Mouse (Mus musculus): ENCODE data around the gene Acta2.
"Not testable (repeated sequence)": the region's sequence is repeated elsewhere in the genome, so short reads cannot be mapped to it uniquely, and the experiment has no call there.

Gene Acta2

DNA sequence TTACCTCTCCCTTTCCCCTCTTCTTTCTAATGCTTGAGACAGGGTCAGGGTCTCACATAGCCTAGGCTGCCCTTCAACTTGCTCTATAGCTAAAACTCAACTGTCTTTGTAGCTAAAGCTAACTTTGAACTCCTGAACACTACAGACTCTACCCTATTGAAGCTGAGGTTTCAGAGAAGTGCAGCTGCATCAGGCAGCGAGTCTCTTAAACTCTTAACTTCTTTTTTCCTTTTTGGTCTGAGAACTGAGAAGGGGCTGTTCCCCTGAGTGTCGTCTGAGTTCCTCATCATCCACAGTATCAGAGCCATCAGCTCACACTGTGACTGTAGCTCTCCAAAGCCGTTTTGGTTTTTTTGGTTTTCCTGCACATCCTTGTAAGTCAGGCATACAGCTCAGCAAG lies 37.6 kb downstream of the Acta2 start:
- DNase-seq: peak; percentile 52

DNA sequence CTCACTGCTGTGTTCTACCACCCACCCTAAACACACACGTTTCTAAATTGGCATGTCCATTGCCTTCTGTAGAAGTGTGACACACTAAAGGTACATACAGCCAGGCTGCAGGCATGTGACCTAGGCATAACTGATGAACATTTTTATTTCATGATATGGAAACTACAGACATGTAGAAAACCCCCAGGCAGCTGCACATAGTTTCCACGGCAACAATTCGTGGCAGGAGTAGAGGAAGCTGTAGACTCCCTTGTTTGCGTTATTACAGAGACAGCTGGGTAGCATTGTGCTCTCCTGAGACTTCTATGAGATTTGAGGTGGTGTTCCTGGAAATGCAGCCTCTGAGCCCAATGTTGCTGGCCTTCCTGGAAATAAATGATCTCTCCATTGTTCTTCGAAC lies 38.4 kb downstream of the Acta2 start:
- DNase-seq: peak; percentile 75

DNA sequence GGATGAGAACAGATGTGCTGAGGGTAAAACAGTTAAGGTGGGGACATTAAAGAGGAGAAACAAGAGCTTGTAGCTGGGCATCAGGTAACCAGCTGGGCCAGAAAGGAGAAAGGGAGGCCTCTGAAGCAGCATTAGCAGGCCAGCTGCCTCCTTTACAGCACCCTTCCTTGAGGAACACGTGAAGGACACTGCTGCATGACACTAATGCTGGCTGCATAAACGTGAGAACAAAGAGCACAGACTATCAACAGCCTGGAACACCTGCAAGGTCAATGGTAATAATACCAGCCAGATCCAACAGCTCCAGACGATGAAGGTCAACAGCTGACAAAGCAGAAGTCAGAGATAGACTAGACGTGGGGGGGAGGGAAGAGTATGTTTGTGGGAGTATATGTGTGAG lies 41.3 kb downstream of the Acta2 start:
- DNase-seq: no peak

DNA sequence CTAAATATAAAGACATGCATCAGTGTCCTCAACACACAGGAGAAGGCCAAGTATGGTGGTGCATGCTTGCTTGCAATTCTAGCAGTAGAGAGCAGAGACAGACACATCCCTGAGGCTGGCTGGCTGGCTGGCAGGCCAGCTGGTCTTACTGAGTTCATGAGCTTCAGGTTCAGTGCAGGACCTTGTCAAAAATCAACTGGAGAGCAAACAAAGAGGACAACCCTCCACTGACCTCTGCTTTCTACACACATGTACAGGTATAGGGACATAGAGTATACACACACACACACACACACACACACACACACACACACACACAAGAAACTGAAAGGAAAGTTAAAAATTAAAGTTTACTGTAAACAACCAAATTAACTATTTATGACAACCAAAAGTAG lies 42.1 kb downstream of the Acta2 start:
- no peak for DNase-seq

DNA sequence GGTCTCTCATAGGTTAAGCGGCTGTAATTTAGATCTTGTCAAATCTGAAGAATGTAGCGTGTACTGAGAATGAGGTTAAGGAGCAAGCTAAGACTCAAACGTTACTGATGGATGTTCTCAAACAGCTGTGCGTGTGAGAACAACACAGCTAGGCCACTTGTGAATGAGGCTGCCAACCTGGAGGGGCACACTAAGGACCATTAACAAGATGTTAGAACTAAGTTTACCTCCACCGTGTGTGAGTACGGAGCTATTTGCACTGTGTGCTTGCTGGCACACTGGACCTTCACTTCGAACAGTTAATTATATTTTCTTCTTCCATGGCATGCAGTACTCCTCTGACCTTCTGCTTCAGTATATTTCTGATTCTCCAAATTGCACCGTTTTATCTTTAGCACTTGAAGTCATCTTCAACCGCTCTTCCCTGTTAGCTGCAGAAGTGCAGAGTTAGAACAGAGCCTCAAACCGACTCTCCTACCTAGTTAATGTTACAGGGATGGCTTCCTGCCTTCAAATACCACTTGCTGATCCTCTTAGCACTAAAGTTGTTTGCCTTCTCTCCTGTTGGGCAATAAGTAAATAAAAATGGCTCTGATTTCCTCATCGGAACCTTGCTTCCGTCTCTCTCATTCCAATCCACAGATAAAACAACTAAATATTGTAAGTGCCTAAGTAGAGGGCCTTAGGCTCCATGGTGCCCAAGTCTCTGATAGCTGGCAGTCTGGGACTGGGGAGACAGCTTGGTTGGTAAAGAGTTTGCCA lies 42.7 kb downstream of the Acta2 start:
- no peak for DNase-seq

DNA sequence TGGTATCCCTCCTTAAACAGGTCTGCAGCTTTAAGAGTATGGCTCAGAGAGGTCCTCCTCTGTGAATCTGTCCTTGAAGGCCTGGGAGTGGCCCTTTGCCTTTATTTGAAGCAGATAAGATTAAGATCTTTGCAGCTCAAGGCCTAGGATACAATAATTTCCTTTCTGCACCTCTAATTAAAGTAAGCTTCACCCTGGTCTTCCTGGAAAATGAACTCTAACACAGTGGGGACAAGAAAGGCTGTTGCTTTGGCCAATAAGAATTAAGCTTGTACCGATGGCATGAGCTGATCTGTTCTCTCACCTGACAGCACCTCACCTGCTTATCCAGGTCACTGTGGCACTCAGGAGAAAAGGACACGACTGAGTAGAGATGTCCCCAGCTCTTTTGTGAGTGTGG lies 44.5 kb downstream of the Acta2 start:
- no peak for DNase-seq

DNA sequence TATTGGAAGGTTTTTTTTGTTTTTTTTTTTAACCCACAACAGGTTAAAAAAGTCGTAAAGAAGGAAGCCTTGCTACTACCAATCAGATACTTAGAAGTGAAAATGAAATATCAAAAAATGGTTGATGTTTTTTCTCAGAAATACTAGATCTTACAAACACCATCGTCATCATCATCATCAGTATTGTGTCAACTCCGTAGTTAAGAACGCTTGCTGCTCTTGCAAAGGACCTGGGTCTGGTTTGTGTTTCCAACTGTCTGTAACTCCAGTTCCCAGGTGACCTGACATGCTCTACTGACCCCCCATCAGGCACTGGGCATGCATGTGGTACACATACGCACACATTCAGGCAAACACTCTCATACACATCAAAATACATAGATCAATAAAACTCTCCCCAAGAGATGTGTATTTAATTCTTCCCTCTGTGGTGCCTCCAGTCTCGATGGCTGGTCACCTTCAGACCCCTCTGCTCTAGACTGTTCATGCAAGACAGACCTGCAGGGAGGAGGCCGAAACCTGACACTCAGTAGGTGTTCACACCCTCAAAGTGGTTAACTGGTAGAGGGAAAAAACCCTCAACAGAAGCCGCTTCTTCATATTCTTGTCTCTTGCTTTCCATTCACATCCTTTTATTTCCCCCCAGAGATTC lies 45.3 kb downstream of the Acta2 start:
- DNase-seq: no peak

DNA sequence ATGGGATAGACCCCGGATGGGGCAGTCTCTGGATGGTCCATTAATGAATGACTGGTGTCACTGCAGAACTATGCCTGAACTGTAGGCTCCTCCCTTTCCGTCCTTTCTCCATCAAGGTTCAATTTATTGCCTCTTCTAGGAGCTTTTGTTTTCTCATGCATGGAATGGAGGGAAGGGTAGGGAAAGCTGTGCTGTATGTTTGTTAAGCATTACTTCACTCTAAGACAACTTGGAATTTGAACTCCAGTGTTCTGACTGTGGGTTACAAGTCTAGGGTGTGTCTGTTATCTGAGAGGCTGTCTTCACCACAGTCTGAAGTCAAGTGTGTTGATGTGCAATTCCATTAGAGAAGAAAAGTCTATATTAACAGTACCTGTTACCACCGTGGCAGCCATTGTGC lies 46.4 kb downstream of the Acta2 start:
- no peak for DNase-seq

DNA sequence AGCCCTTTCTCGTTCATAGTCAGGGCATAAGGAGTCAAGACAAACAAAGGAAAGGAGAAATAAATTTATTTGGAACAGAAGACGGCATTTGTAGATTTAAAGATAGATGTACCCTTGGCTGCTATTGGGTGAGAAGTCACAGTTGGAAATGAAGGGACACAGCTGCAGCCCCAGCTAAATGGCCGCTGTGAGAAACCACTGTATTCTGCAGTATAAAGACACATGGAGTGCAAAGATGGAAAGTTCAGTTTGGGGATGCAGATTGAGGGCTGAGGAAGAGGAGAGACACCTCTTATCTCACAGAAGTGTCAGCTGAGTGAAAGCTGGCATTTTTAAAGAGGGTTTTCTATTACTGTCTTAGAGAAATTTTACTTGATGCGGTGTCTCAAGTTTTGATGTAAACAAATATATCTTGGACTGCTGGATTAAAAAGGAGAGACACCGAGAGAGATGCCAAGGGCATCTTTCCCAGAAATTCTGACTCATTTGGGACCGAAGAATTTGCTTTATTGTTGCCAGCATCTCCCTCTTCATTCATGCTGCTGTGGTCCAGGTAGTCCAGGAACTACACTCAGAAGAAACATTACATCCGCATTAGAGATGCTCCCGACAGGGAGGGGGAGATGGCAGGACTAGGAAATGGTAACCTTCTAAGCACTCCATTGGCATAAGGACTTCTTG lies 48.5 kb downstream of the Acta2 start:
- DNase-seq: no peak

DNA sequence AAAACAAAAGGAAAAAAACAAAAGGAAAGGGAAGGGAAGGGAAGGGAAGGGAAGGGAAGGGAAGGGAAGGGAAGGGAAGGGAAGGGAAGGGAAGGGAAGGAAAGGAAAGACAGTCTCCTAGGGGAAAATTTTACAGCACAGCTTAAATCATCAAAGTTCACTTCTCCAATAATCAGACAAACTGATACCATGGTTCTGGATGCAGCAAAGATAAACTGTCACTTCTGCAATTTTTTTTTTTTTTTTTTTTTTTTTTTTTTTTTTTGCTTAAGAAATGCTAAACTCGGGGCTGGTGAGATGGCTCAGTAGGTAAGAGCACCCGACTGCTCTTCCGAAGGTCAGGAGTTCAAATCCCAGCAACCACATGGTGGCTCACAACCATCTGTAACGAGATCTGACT lies 49.3 kb downstream of the Acta2 start:
- DNase-seq: not testable (repeated sequence)

DNA sequence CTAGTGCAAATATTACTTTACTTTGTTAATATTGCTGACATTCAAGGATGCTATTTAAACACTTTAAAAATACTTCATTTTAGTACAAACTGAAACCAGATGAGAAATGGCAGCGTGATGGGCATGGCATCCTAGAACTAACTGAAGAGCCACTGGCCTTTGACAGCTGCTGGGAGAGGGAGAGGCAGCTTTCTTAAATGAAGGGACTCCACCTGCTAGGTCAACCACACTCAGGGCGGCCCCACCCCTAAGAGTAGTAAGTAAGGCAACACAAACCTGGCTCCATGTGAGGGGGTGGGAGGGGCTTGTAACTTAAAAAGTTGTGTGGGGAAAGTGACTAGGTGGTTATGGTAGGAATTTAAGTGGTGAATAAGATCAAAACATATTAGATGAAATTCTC lies 52.7 kb downstream of the Acta2 start:
- peak; percentile 49 for DNase-seq

DNA sequence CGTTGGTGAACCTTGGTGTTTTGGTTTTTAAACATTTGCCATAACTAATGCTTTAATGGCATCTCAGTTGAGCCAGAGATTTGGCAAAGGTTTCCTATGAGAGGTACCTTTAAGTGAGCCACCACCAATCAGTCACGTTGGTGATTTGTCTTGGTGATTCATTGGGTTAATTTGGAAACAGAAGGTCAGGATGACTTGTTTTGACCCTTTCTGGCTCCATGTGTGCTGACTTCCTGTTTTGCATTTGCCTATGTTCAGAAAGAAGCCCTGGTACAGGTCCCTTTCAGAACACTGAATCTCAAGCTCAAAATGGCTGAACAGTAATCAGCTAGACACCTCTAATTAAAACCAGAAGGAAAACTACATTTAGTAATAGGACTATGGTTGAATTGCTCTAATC lies 55.9 kb downstream of the Acta2 start:
- no peak for DNase-seq

DNA sequence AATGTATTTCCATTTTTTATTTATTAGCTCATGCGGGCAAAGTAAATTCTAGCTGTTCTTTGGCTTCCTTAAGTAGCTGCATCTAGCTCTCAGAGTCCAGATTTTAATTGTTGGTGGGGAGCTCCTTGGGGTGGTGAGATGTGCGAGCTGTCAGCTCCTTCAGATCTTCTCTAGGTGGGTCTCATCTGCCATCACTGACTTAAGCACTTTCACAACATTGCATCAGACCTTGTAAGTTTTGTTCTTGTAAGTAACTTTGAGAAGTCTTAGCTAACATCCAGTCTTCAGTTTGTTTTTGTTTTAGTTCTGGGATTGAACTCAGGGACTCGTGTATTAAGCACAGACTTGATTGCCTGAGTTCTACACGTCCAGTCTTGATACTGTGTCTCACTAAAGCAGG lies 56.5 kb downstream of the Acta2 start:
- no peak for DNase-seq

DNA sequence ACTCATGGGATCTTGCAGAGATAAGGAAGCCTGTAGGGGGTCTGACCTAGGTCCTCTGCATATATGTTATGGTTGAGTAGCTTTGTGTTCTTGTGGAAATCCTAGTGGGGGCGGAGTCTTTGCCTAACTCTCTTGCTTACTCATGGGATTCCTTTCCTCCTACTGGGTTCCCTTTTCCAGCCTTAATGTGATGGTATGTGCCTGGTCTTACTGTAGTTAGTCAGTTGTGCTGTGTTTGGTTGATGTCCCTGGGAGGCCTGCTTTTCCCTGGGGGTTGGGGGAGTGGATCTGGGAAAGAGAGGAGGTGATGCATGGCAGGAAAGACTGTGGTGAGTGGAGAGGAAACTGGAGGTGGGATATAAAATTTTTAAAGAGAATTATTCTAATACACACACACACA lies 57.3 kb downstream of the Acta2 start:
- DNase-seq: no peak

DNA sequence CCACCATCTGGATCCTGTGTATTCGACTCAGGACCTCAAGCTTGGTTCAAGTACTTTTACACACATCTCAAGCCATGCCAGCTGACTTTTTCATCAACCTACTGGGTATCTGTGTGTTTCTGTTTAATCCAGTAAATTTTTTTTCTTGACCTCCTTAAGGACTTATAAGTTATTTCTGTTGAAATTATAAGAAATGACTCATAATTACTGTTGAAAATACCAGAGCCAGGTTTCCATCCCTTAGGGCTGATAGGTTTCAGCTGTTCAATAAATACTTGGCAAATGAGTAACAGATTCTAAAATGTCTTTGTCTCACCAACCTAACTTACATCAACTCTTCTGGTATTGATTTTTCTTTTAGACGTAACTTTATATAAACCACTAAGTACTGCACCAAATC lies 60.4 kb downstream of the Acta2 start:
- no peak for DNase-seq

DNA sequence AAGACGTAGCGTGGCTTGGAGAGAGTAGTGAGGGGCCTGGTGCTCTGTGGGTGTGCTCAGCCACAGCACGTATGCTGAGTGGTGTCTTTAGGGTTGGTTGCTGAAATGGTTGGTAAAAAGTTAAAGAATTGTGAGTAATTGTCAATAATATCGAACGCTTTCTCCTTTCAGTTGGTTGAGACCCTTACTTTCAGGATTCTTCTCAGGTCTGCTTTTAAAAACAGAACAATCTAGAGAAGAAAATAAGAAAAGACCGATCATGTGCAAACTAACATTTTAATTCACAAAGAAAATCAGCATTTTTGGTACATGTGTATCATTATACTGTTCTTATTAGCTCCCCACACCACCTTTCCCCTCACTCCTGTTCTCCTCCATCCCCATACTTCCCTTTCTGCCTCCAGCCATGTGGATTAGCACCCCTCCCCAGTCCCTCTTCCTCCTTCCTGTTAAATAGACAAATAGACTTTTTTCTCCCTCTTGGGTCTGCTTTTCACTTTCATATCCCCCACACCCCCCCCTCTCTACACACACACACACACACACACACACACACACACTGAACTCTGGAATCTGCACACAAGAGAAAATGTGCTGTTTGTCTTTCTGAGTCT lies 61.2 kb downstream of the Acta2 start:
- DNase-seq: no peak

DNA sequence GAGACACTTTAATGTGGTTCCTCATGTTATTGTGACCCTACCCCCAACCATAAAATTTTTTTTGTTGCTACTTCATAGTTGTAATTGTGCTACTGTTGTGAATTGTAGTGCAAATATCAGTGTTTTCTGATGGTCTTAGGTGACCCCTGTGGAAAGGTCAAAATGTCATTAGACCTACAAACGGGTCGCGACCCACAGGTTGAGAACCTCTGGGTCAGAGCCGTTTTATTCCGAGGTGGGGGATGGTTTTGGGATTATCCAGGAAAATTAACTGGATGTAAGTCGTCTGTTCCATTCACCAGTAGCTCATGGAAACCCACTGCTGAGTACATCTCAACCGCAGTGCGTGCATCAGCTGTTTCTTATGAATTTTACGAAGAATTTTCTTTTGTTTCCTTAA lies 61.7 kb downstream of the Acta2 start:
- DNase-seq: no peak

DNA sequence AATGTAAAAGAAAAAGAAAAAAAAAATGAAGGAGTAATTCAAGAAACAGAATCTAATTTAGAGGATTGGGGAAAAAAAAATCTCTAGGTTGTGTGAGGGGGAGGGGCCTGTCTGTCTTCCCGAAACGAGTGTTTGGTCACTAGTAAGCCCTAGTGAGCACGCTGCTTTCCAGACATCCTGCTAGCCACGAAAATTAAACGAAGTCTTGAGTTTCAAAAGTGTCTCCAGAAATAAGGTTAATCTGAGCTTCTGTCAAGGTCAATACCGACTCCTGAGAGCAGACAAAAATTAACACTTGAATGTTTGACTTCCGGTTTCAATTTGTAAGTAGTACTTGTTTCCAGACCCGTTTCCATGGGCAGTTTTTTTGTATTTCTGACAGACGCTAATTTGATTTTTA lies 62.2 kb downstream of the Acta2 start:
- peak; percentile 52 for DNase-seq

DNA sequence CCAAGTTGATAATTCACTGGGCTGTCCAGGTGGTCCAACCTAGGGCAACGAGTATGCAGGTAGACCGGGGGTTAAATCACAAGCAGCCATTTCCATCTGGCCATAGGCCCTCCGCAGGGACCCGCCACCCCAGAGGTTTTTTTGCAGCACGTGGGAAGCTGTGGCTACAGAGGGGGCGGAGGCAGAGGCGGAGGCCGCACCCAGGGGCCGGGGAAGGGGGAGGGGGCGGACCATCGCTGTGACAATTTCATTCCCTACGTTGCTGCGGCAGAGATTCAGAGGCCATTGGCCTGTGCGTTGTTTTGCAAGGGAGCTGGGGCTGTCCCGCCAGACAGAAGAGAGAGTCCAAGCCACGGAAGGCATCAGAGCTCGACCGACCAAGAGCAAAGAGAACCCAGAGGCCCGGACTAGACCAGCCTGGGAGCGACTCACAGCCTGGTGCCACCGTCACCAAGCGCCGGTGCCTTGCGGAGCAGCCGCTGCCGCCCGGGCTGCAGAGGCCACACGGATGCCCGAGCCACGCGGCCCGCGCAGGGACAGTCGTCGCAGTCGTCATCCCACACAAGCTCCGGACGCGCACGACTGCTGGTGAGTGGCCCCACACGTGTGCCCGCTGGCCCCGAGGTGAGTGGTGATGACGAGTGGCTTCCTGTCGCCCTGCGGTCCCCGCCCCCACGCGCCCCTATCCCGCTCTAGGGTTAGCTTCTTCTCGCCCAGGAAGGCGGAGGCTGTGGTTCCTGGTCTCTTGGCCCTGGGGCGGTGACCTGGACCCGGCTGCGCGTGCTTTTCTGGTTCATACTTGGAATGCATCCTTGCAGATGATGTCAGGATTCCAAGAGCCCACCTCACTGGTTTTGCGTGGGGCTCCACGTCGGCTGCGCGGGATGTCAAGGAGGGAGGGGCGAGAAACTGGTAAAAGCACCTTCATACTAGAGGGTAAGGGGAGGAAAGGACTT lies 63.1 kb downstream of the Acta2 start, which contains the start of gene Stambpl1:
Gene Stambpl1 (plus strand): TSS at position 222 of the 956 bp plus-strand sequence.
- peak; percentile 94 for DNase-seq

DNA sequence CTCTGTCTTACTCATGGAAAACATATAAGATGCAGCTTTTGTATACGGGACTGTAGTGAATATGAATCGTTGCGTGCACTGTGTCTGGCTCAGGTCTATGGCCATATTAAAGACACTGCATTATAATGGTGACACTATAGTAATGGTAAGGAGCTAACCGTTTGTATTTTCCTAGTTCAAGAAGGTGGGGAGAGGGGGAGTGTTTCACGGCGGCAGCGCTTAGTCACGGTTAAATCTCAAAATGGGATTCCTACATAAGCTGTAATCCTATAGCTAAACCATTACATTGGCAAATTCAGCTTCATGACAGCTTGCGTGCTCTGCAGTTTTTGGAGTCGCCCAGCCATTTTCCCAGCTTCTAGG lies 63.8 kb downstream of the Acta2 start:
- DNase-seq: no peak

Data from thymus, postnatal 14 days (tissue).